Mouse (Mus musculus): ENCODE measurements around the gene Nr6a1. TPM values are rescaled to one million over a fixed set of nuclear protein-coding genes. Genes with fewer than 3 reads are reported as not detected.

Gene Nr6a1
- total and polyA plus RNA-seq, 3 experiments: 5.6 to 6.1 (median 5.8) TPM

DNA sequence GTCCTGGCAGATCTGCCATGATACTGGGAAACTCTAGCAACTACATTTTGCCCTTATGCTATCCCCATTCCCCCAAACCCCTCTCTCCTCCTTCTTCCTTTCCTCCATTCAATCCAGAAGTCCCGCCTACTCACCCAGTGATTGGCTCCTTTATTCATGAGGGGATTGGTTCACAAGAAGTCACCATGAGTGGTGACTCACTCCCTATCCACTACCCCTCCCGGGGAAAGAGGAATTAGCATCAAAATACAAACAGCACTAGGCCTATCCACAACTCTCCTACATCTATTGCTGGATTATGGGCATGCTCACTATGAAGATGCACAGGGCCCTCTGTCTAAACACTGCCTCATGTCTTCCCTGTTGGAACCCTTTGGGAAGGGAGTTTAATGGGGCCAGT is 16.5 kb upstream of the Nr6a1 start:
- in situ Hi-C loops (cut with MboI; ENCODE audit: low pct_ligation_motif_present, low pct_unique_long_range_greater_than_20kb, low sequenced_read_pairs) (no loop called here), dilution Hi-C loops (cut with MboI; ENCODE audit: extremely low pct_ligation_motif_present, extremely low pct_unique_long_range_greater_than_20kb, low sequenced_read_pairs) (no loop called here)
- DNase-seq (ENCODE audit: extremely low read depth): no peak
- Histone ChIP-seq H3K9me3 (replicated peaks; ENCODE audit: low read length) (peaks cover 2% of the 10 kb centered on the region), H3K27me3 (replicated peaks) (no peaks in the 10 kb centered on the region), H3K4me1 (ENCODE audit: control insufficient read depth in 1 of 2, insufficient read depth in 2 of 2) (peaks cover 13 to 30% of the 10 kb centered on the region in 2 experiments; a peak in 3 of 4 replicates), H3K4me3 (replicated peaks in 1 of 3; ENCODE audit: low read depth in 2 of 3, low read length in 2 of 3, poor library complexity in 1 of 3) (no peak overlapping the region), H3K4me2 (ENCODE audit: insufficient read depth, low read depth, poor library complexity, severe bottlenecking) (no peak overlapping the region), H3K9ac (ENCODE audit: insufficient read depth, low read depth) (no peak overlapping the region), H3K27ac (ENCODE audit: insufficient read depth, low read depth) (no peak overlapping the region), H3K79me2 (replicated peaks; ENCODE audit: control insufficient read depth, extremely low read depth, insufficient read depth, poor library complexity, severe bottlenecking) (no peaks in the 10 kb centered on the region), H3K36me3 (replicated peaks in 1 of 2; ENCODE audit: control insufficient read depth in 1 of 2, insufficient read depth in 1 of 2, low read length in 1 of 2) (peaks cover 0 to 28% of the 10 kb centered on the region in 2 experiments)
- no peak for TF ChIP-seq NRF1 (IDR thresholded peaks at IDR 0.05; ENCODE audit: low read depth, low read length)
- TF ChIP-seq NELFE (IDR thresholded peaks at IDR 0.05; ENCODE audit: low read depth, low read length): no peak
- TF ChIP-seq ZKSCAN1 (IDR thresholded peaks at IDR 0.05; ENCODE audit: borderline replicate concordance, low read depth, low read length): no peak
- TF ChIP-seq JUN (IDR thresholded peaks at IDR 0.05; ENCODE audit: insufficient read depth, low read depth, low read length): no peak
- TF ChIP-seq POLR2AphosphoS2 (IDR thresholded peaks at IDR 0.05; ENCODE audit: low read depth, low read length): no peak
- TF ChIP-seq CHD2 (IDR thresholded peaks at IDR 0.05; ENCODE audit: low read length): no peak
- no peak for TF ChIP-seq SIN3A (IDR thresholded peaks at IDR 0.05; ENCODE audit: low read length)
- TF ChIP-seq TBP (conservative IDR thresholded peaks at IDR 0.05; ENCODE audit: low read depth, low read length): no peak

DNA sequence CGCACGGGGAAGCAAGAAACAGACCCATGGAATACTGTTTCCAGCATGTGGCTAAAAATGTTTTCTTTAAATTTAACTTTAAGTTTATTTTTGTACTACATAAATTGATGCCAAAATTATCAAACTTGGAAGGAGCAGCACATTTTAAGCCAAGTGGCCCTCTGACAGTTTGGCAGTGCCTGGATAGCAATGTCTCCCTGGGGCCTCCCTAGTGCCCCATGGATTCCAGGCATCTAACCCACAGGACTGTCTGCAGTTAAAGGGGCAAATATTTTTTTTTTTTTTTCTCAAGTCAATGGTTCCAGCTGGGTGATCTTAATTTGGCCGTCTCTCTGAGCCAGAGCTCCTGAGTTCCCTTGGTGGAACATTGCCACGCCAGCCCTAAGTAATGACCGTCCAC is 15.7 kb upstream of the Nr6a1 start:
- peaks cover 0 to 28% of the 10 kb centered on the region in 2 experiments for H3K36me3 ChIP-seq (replicated peaks in 1 of 2; ENCODE audit: control insufficient read depth in 1 of 2, insufficient read depth in 1 of 2, low read length in 1 of 2)
- H3K9me3 ChIP-seq (replicated peaks; ENCODE audit: low read length): peaks cover 2% of the 10 kb centered on the region
- no peaks in the 10 kb centered on the region for H3K27me3 ChIP-seq (replicated peaks)
- peaks cover 13 to 32% of the 10 kb centered on the region in 2 experiments; a peak in 3 of 4 replicates for H3K4me1 ChIP-seq (ENCODE audit: control insufficient read depth in 1 of 2, insufficient read depth in 2 of 2)
- no peak overlapping the region for H3K27ac ChIP-seq (ENCODE audit: insufficient read depth, low read depth)
- dilution Hi-C loops (cut with MboI; ENCODE audit: extremely low pct_ligation_motif_present, extremely low pct_unique_long_range_greater_than_20kb, low sequenced_read_pairs): no loop called here
- H3K4me2 ChIP-seq (ENCODE audit: insufficient read depth, low read depth, poor library complexity, severe bottlenecking): no peak overlapping the region
- H3K4me3 ChIP-seq (replicated peaks in 1 of 3; ENCODE audit: low read depth in 2 of 3, low read length in 2 of 3, poor library complexity in 1 of 3): no peak overlapping the region
- no peak for TF ChIP-seq MAZ (IDR thresholded peaks at IDR 0.05; ENCODE audit: low read depth, low read length)
- TF ChIP-seq E2F4 (IDR thresholded peaks at IDR 0.05; ENCODE audit: insufficient replicate concordance, low read depth, low read length): no peak
- no peak for TF ChIP-seq JUND (conservative IDR thresholded peaks at IDR 0.05; ENCODE audit: low read depth, low read length)
- no peak for TF ChIP-seq ETS1 (conservative IDR thresholded peaks at IDR 0.05; ENCODE audit: low read depth, low read length)
- TF ChIP-seq CHD2 (IDR thresholded peaks at IDR 0.05; ENCODE audit: low read length): no peak
- TF ChIP-seq MXI1 (IDR thresholded peaks at IDR 0.05; ENCODE audit: low read depth, low read length): no peak
- TF ChIP-seq MAX (IDR thresholded peaks at IDR 0.05; ENCODE audit: low read length): no peak
- TF ChIP-seq RCOR1 (conservative IDR thresholded peaks at IDR 0.05; ENCODE audit: low read depth, low read length): no peak
- no peaks in the 10 kb centered on the region for H3K79me2 ChIP-seq (replicated peaks; ENCODE audit: control insufficient read depth, extremely low read depth, insufficient read depth, poor library complexity, severe bottlenecking)
- no peak for DNase-seq (ENCODE audit: extremely low read depth)
- H3K9ac ChIP-seq (ENCODE audit: insufficient read depth, low read depth): no peak overlapping the region
- in situ Hi-C loops (cut with MboI; ENCODE audit: low pct_ligation_motif_present, low pct_unique_long_range_greater_than_20kb, low sequenced_read_pairs): no loop called here
